Mouse (Mus musculus) urinary bladder, postnatal 10 days (tissue): Measurements from ENCODE around the gene Tnfaip1.
"Not testable (repeated sequence)": the region's sequence is repeated elsewhere in the genome, so short reads cannot be mapped to it uniquely, and the experiment has no call there.

ENCODE experiments used
- DNase-seq: peaks from one replicate; pipeline ENCODE4 v3.0.0; 2022; ENCODE audit warnings: low spot score

Tnfaip1 gene

GRCm38 (mm10) chr11:78536080-78536689 is at the start of gene Tnfaip1, which contains the start of gene Ift20:
Tnfaip1 (minus strand) TSS chr11:78536332.
Ift20 (plus strand) TSS chr11:78536361.
- DNase-seq: peak; percentile 85

- no peak for DNase-seq
Measured at GRCm38 (mm10) chr11:78582848-78583247, 46.7 kb upstream of the Tnfaip1 start.

GRCm38 (mm10) chr11:78574975-78575374 is 38.8 kb upstream of the Tnfaip1 start:
- DNase-seq: no peak

GRCm38 (mm10) chr11:78574536-78574935 is 38.4 kb upstream of the Tnfaip1 start:
- DNase-seq: no peak

- not testable (repeated sequence) for DNase-seq
Measured at GRCm38 (mm10) chr11:78574031-78574430, 37.9 kb upstream of the Tnfaip1 start.

- DNase-seq: no peak
Measured at GRCm38 (mm10) chr11:78571854-78572253, 35.7 kb upstream of the Tnfaip1 start.

GRCm38 (mm10) chr11:78571441-78571840 is 35.3 kb upstream of the Tnfaip1 start:
- DNase-seq: no peak

GRCm38 (mm10) chr11:78569806-78570205 is 33.7 kb upstream of the Tnfaip1 start:
- no peak for DNase-seq

GRCm38 (mm10) chr11:78568827-78569226 is 32.7 kb upstream of the Tnfaip1 start:
- no peak for DNase-seq

GRCm38 (mm10) chr11:78567614-78568013 is 31.5 kb upstream of the Tnfaip1 start:
- DNase-seq: no peak

- DNase-seq: no peak
Measured at GRCm38 (mm10) chr11:78566775-78567174, 30.6 kb upstream of the Tnfaip1 start.

- DNase-seq: no peak
Measured at GRCm38 (mm10) chr11:78560447-78560846, 24.3 kb upstream of the Tnfaip1 start.

GRCm38 (mm10) chr11:78557241-78557640 is 21.1 kb upstream of the Tnfaip1 start:
- no peak for DNase-seq

GRCm38 (mm10) chr11:78556070-78556469 is 19.9 kb upstream of the Tnfaip1 start:
- no peak for DNase-seq

GRCm38 (mm10) chr11:78555623-78556022 is 19.5 kb upstream of the Tnfaip1 start:
- DNase-seq: no peak

GRCm38 (mm10) chr11:78551059-78551398 is 14.9 kb upstream of the Tnfaip1 start:
- DNase-seq: no peak

- DNase-seq: peak; percentile 76
Measured at GRCm38 (mm10) chr11:78550168-78551058, 14.3 kb upstream of the Tnfaip1 start, which contains the start of gene Tmem97. Tmem97 (minus strand) TSS chr11:78550777.

- DNase-seq: no peak
Measured at GRCm38 (mm10) chr11:78549491-78549987, 13.4 kb upstream of the Tnfaip1 start.

- DNase-seq: no peak
Measured at GRCm38 (mm10) chr11:78547718-78548460, 11.8 kb upstream of the Tnfaip1 start.

GRCm38 (mm10) chr11:78545181-78545580 is 9.0 kb upstream of the Tnfaip1 start:
- DNase-seq: no peak

GRCm38 (mm10) chr11:78544449-78545111 is 8.4 kb upstream of the Tnfaip1 start:
- DNase-seq: no peak

GRCm38 (mm10) chr11:78540358-78540757 is 4.2 kb upstream of the Tnfaip1 start:
- DNase-seq: no peak
